Mouse (Mus musculus) small intestine, adult 2 months (tissue): Measurements from ENCODE around the gene Gcm1.

Source experiments
- CTCF ChIP-seq: fragments of 200-500 bp; IDR thresholded peaks from 2 replicates; pipeline ENCODE4 v1.5.1; 2012; ENCODE audit warnings: low read depth, mild to moderate bottlenecking, control low read depth, inconsistent platforms, low read length, moderate library complexity, mixed read lengths; ENCODE audit not compliant: insufficient replicate concordance, insufficient read length; ENCODE audit errors: extremely low read depth
- POLR2A ChIP-seq: fragments of 200-500 bp; IDR thresholded peaks from 2 replicates; pipeline ENCODE4 v1.6.1; 2012; ENCODE audit warnings: low read depth, mild to moderate bottlenecking, control low read depth, inconsistent platforms, low read length, moderate library complexity

DNA sequence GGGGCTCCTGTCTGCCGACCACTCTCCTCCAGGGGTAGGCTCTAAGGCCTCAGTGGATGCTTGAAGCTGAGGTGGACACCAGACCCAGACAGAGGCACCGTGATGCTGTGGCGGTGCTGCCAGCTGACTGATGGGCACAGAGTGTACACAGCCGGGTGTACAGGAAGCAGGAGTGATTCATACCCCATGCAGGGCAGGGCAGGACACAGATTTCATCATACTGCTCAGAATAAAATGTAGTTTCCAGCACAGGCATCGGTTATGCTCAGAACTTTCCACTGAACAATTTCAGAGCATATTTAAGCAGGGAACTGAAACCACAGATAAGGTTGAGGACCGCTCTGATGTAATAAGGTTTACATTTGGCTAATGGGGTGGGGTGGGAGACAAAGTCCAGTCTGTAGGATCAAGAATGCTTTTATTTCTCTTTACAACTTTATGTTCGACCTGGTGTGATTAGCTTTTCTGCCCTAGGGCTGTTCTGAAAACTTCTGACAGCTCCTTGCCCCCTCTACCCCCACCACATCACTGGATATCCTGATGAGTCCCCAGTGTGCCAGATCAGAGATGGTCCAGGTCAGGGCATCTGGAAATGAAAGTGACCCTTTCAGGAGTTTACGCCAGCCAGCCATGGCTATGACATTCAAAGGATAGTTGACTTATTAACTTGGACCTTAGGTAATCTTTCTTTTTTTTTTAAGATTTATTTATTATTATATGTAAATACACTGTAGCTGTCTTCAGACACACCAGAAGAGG, 29.4 kb upstream of the Gcm1 start:
- TF ChIP-seq CTCF = no peak
- no peak for TF ChIP-seq POLR2A
